Mouse (Mus musculus): ENCODE measurements at regions not wholly inside any gene's neighbourhood (a gene's known extent, or its start where the extent isn't known, plus 50 kb on each side); places are given as distances from the start of the nearest gene placed in this dataset.

DNA sequence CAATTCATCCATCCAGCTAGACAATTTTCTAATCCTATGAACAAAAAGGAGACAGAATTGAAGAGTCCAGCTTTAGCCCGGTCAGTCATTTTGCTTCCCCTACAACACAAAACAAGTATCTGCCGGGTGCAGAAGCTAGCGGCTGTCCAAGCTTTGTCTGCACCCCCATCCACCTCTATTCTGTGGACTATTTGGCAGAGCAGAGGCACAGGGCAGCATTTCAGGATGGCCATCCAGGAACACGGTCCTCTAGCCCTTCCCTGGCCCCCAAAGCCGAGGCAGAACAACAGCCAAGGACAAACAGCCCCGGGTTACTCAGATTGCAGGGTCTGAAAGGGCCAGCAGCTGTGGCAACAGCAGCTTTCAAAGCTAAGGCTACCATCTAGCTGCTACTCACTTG lies 358.6 kb downstream of the Sec23a start:
- 82% methylated on average over 6 of the region's 6 CpGs for WGBS

GRCm38 (mm10) chr12:58652701-58653100 lies 359.1 kb downstream of the Sec23a start:
- WGBS, result 86% methylated on average over 4 of the region's 4 CpGs
- no peaks in the 10 kb centered on the region for H3K36me3 ChIP-seq (ENCODE audit: control insufficient read depth, insufficient read depth, low read length)

More for the DNA sequence above, 358.6 kb downstream of the Sec23a start:
- H3K27ac ChIP-seq (ENCODE audit: low read depth), result no peak overlapping the region
- H3K4me1 ChIP-seq (replicated peaks; ENCODE audit: control insufficient read depth, insufficient read depth, low read length), result no peaks in the 10 kb centered on the region
- ATAC-seq (replicated peaks; ENCODE audit: low FRiP score, low TSS enrichment, low read depth) (no peak), DNase-seq (ENCODE audit: low spot score) (no peak)
- H3K4me2 ChIP-seq (ENCODE audit: low read length), result no peak overlapping the region
- H3K4me3 ChIP-seq (ENCODE audit: low read depth, low read length), result no peak overlapping the region
- no peaks in the 10 kb centered on the region for H3K27me3 ChIP-seq (replicated peaks; ENCODE audit: control insufficient read depth, insufficient read depth, low read length)
- no peaks in the 10 kb centered on the region for H3K36me3 ChIP-seq (ENCODE audit: control insufficient read depth, insufficient read depth, low read length)
- no peak overlapping the region for H3K9ac ChIP-seq (ENCODE audit: low read length)
- no peaks in the 10 kb centered on the region for H3K9me3 ChIP-seq (ENCODE audit: control insufficient read depth, low read length)

GRCm38 (mm10) chr12:58648322-58648721 lies 363.5 kb downstream of the Sec23a start:
- no peak overlapping the region for H3K4me3 ChIP-seq (ENCODE audit: low read depth, low read length)
- no peaks in the 10 kb centered on the region for H3K4me1 ChIP-seq (replicated peaks; ENCODE audit: control insufficient read depth, insufficient read depth, low read length)
- H3K9me3 ChIP-seq (ENCODE audit: control insufficient read depth, low read length), result no peaks in the 10 kb centered on the region
- H3K27me3 ChIP-seq (replicated peaks; ENCODE audit: control insufficient read depth, insufficient read depth, low read length), result no peaks in the 10 kb centered on the region
- no peak overlapping the region for H3K27ac ChIP-seq (ENCODE audit: low read depth)
- WGBS, result 27% methylated on average over 4 of the region's 4 CpGs
- no peaks in the 10 kb centered on the region for H3K36me3 ChIP-seq (ENCODE audit: control insufficient read depth, insufficient read depth, low read length)
- no peak overlapping the region for H3K9ac ChIP-seq (ENCODE audit: low read length)
- ATAC-seq (replicated peaks; ENCODE audit: low FRiP score, low TSS enrichment, low read depth) (no peak), DNase-seq (ENCODE audit: low spot score) (no peak)
- no peak overlapping the region for H3K4me2 ChIP-seq (ENCODE audit: low read length)

More at GRCm38 (mm10) chr12:58652701-58653100, 359.1 kb downstream of the Sec23a start:
- Histone ChIP-seq H3K4me3 (ENCODE audit: low read depth, low read length) (no peak overlapping the region), H3K9ac (ENCODE audit: low read length) (no peak overlapping the region), H3K4me2 (ENCODE audit: low read length) (no peak overlapping the region), H3K27me3 (replicated peaks; ENCODE audit: control insufficient read depth, insufficient read depth, low read length) (no peaks in the 10 kb centered on the region), H3K4me1 (replicated peaks; ENCODE audit: control insufficient read depth, insufficient read depth, low read length) (no peaks in the 10 kb centered on the region), H3K27ac (ENCODE audit: low read depth) (no peak overlapping the region), H3K9me3 (ENCODE audit: control insufficient read depth, low read length) (no peaks in the 10 kb centered on the region)
- ATAC-seq (replicated peaks; ENCODE audit: low FRiP score, low TSS enrichment, low read depth) (no peak), DNase-seq (ENCODE audit: low spot score) (no peak)

- Histone ChIP-seq H3K36me3 (ENCODE audit: control insufficient read depth, insufficient read depth, low read length) (no peaks in the 10 kb centered on the region), H3K9ac (ENCODE audit: low read length) (no peak overlapping the region), H3K9me3 (ENCODE audit: control insufficient read depth, low read length) (no peaks in the 10 kb centered on the region), H3K4me2 (ENCODE audit: low read length) (no peak overlapping the region), H3K4me3 (ENCODE audit: low read depth, low read length) (no peak overlapping the region), H3K4me1 (replicated peaks; ENCODE audit: control insufficient read depth, insufficient read depth, low read length) (no peaks in the 10 kb centered on the region), H3K27me3 (replicated peaks; ENCODE audit: control insufficient read depth, insufficient read depth, low read length) (no peaks in the 10 kb centered on the region), H3K27ac (ENCODE audit: low read depth) (no peak overlapping the region)
- no peak for DNase-seq (ENCODE audit: low spot score)
- no peak for ATAC-seq (replicated peaks; ENCODE audit: low FRiP score, low TSS enrichment, low read depth)
- WGBS, result 61% methylated on average over 3 of the region's 3 CpGs
Observed at GRCm38 (mm10) chr12:58643843-58644242, 368.0 kb downstream of the Sec23a start.

DNA sequence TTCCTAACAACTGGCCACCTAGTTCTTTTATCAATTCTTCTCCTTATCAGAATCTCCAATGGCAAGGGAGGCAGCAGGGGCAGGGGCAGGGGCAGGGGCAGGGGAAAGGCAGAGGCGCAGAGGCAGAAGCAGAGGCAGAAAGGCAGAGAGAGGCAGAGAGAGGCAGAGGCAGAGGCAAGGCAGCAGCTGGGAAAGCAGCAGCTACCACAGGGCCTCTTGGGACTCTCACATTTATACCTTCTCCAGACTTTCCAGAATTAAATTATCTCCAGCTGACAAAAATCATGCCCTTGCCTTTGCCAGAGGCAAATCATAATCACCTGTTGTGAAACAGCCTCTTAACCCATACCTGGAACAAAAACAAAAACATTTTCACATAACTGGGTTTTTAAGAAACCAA lies 370.4 kb upstream of the Clec14a start:
- Histone ChIP-seq H3K9me3 (ENCODE audit: control insufficient read depth, low read length) (no peaks in the 10 kb centered on the region), H3K9ac (ENCODE audit: low read length) (no peak overlapping the region), H3K36me3 (ENCODE audit: control insufficient read depth, insufficient read depth, low read length) (no peaks in the 10 kb centered on the region), H3K4me3 (ENCODE audit: low read depth, low read length) (no peak overlapping the region), H3K4me2 (ENCODE audit: low read length) (no peak overlapping the region), H3K27ac (ENCODE audit: low read depth) (no peak overlapping the region), H3K4me1 (replicated peaks; ENCODE audit: control insufficient read depth, insufficient read depth, low read length) (no peaks in the 10 kb centered on the region), H3K27me3 (replicated peaks; ENCODE audit: control insufficient read depth, insufficient read depth, low read length) (no peaks in the 10 kb centered on the region)
- 73% methylated on average over 1 of the region's 1 CpGs for WGBS
- ATAC-seq (replicated peaks; ENCODE audit: low FRiP score, low TSS enrichment, low read depth) (no peak), DNase-seq (ENCODE audit: low spot score) (no peak)

- Histone ChIP-seq H3K4me2 (ENCODE audit: low read length) (no peak overlapping the region), H3K4me1 (replicated peaks; ENCODE audit: control insufficient read depth, insufficient read depth, low read length) (no peaks in the 10 kb centered on the region), H3K4me3 (ENCODE audit: low read depth, low read length) (no peak overlapping the region), H3K27me3 (replicated peaks; ENCODE audit: control insufficient read depth, insufficient read depth, low read length) (no peaks in the 10 kb centered on the region), H3K9me3 (ENCODE audit: control insufficient read depth, low read length) (no peaks in the 10 kb centered on the region), H3K36me3 (ENCODE audit: control insufficient read depth, insufficient read depth, low read length) (no peaks in the 10 kb centered on the region), H3K9ac (ENCODE audit: low read length) (no peak overlapping the region), H3K27ac (ENCODE audit: low read depth) (no peak overlapping the region)
- 73% methylated on average over 3 of the region's 3 CpGs for WGBS
- no peak for ATAC-seq (replicated peaks; ENCODE audit: low FRiP score, low TSS enrichment, low read depth)
- no peak for DNase-seq (ENCODE audit: low spot score)
Observed at GRCm38 (mm10) chr12:58638260-58638659, 369.2 kb upstream of the Clec14a start.

- WGBS, result 90% methylated on average over 3 of the region's 3 CpGs
- Histone ChIP-seq H3K4me2 (ENCODE audit: low read length) (no peak overlapping the region), H3K9me3 (ENCODE audit: control insufficient read depth, low read length) (no peaks in the 10 kb centered on the region), H3K4me3 (ENCODE audit: low read depth, low read length) (no peak overlapping the region), H3K27me3 (replicated peaks; ENCODE audit: control insufficient read depth, insufficient read depth, low read length) (no peaks in the 10 kb centered on the region), H3K27ac (ENCODE audit: low read depth) (no peak overlapping the region), H3K4me1 (replicated peaks; ENCODE audit: control insufficient read depth, insufficient read depth, low read length) (no peaks in the 10 kb centered on the region), H3K9ac (ENCODE audit: low read length) (no peak overlapping the region), H3K36me3 (ENCODE audit: control insufficient read depth, insufficient read depth, low read length) (no peaks in the 10 kb centered on the region)
- DNase-seq (ENCODE audit: low spot score), result no peak
- ATAC-seq (replicated peaks; ENCODE audit: low FRiP score, low TSS enrichment, low read depth), result no peak
Observed at GRCm38 (mm10) chr12:58632529-58632928, 363.4 kb upstream of the Clec14a start.

DNA sequence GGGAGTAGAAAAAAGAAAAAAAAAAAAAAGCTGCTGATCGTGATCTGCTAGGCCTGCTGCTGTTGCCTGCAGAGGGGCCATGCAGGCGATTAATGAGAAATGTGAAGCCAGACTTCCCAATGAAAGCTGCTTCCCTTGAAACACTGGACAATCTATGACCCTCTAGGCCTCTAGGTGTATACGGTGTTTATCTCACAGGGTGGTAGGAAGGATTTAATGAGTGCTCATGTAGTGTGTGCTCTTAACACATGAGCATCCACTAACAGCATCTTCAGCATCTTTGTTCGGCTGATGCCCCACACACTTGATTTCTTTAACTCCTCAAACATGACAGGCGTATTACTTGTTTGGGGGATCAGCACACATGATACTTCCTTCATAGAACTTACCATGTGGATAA lies 359.7 kb upstream of the Clec14a start:
- Histone ChIP-seq H3K9me3 (ENCODE audit: control insufficient read depth, low read length) (no peaks in the 10 kb centered on the region), H3K4me1 (replicated peaks; ENCODE audit: control insufficient read depth, insufficient read depth, low read length) (no peaks in the 10 kb centered on the region), H3K9ac (ENCODE audit: low read length) (no peak overlapping the region), H3K4me2 (ENCODE audit: low read length) (no peak overlapping the region), H3K4me3 (ENCODE audit: low read depth, low read length) (no peak overlapping the region), H3K27ac (ENCODE audit: low read depth) (no peak overlapping the region), H3K36me3 (ENCODE audit: control insufficient read depth, insufficient read depth, low read length) (no peaks in the 10 kb centered on the region), H3K27me3 (replicated peaks; ENCODE audit: control insufficient read depth, insufficient read depth, low read length) (no peaks in the 10 kb centered on the region)
- DNase-seq (ENCODE audit: low spot score) (no peak), ATAC-seq (replicated peaks; ENCODE audit: low FRiP score, low TSS enrichment, low read depth) (no peak)
- WGBS, result 66% methylated on average over 5 of the region's 5 CpGs

DNA sequence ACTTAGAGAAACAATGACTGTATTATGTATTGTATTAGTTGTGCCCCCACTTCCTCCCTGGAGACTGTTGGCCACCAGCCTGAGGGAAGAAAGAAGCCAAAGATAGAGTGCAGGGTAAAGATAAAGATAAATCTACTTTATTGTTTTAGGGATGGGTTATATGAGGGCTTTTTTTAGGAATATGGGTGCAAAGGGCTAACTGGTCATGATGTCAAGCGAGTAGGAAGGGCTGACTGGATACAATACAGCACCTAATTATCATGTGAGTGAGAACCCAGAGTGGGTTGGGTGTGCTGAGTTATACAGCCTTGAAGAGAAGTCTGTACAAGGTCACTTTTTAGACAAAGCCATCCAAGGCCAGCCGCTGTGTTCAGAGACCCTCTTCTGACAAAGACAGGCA lies 356.1 kb upstream of the Clec14a start:
- Histone ChIP-seq H3K9ac (ENCODE audit: low read length) (no peak overlapping the region), H3K4me3 (ENCODE audit: low read depth, low read length) (no peak overlapping the region), H3K9me3 (ENCODE audit: control insufficient read depth, low read length) (no peaks in the 10 kb centered on the region), H3K27me3 (replicated peaks; ENCODE audit: control insufficient read depth, insufficient read depth, low read length) (no peaks in the 10 kb centered on the region), H3K4me1 (replicated peaks; ENCODE audit: control insufficient read depth, insufficient read depth, low read length) (no peaks in the 10 kb centered on the region), H3K4me2 (ENCODE audit: low read length) (no peak overlapping the region), H3K27ac (ENCODE audit: low read depth) (no peak overlapping the region), H3K36me3 (ENCODE audit: control insufficient read depth, insufficient read depth, low read length) (no peaks in the 10 kb centered on the region)
- DNase-seq (ENCODE audit: low spot score) (no peak), ATAC-seq (replicated peaks; ENCODE audit: low FRiP score, low TSS enrichment, low read depth) (no peak)
- 82% methylated on average over 2 of the region's 2 CpGs for WGBS
